Mouse (Mus musculus) v-Abl transformed pro-B cells (cell line): ENCODE measurements around the gene Prlh.

Source experiments
- in situ Hi-C, 2 experiments: fragments of 400-800 bp; cut with MboI; formaldehyde crosslinking; loops; one replicate each; pipeline ENCODE4 v1.15.1; 2025; ENCODE audit not compliant: unreplicated experiment in 2 of 2

The Prlh gene

DNA sequence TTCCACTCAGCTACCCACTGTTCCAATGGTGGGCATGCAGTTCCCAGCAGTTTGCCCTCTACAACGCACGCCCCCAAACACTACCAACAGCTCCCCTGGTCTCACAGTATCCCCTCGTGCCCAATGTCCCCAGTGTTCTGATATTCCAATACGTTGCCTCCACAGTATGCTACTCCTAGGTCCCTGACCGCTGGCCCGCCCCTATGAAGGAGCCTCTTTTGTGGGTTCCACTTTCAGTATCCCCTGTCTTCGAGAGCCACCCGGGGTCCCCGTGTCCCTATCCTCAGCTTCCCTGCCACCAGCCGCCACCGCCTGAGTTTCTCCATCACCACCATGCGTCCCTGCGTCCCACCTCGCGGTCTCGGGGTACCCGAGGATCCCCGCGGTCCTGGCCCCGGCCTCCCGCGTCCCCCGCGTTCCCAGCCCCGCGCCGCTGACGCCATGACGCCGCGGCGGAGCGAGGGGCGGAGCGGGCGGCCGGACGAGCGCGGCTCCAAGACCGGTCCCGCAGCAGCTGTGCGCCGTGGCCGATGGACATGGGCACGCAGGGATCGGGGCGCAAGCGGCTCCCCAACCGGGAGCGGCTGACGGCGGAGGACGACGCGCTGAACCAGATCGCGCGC, 45.5 kb downstream of the Prlh start, which contains the start of gene Lrrfip1:
Gene Lrrfip1 (plus strand): TSS at position 470 of the 623 bp plus-strand sequence.
- in situ Hi-C loops: no loop called here

GRCm38 (mm10) chr1:90998891-90999611, 46.1 kb downstream of the Prlh start:
- in situ Hi-C loops: no loop called here

- in situ Hi-C loops: no loop called here
Observed at GRCm38 (mm10) chr1:90999911-91000601, 47.1 kb downstream of the Prlh start.

DNA sequence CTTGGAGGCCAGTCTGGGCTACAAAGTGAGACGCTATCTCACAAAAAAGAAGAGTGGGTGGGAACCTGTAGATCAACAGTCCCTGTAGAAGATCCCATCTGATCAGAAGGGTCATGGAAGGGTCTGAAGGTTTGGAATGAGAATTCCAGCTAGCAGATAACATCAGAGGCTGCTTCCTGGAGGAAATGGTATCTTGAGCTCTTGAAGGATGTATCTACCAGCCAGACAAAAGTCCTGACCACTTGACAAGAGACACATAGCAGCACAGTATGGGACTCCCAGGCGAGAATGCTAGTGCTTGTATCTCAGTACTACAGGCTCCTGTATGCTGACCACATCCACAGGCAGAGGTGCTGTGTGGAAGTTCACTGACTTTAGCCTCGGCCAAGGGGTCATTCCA, 48.2 kb downstream of the Prlh start:
- in situ Hi-C loops: no loop called here

DNA sequence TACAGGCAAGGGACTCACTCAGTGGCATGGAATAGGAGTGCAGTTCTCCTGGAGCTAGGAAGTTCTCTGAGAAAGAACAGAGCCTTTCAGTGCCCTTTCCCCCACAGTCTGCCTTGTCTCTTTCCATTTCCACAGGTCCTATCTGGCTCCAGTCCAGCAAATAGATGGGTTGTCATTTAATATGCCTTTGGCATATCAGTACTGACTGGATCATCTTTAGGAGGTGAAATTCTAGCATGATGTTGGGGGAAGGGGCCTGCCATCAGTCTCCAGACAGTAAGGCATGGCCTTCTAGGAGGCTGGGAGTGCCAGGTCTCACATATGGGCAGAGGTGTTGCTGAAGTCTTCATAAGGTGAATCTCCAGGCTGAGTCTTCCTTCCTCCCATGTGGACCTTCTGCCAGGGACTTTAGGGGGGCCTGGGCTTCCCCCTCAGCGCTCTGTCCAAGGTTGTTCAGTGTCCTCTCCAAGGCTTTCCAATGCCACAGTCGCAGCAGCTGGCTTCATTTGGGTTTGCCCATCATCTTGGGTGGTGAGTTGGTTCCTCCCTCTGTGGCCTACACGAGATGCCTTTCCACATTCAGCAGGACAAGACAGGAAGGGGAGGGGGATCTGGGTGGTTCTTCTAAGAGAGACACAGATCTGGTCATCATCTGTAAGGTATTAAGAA, 49.1 kb downstream of the Prlh start:
- in situ Hi-C loops: no loop called here

DNA sequence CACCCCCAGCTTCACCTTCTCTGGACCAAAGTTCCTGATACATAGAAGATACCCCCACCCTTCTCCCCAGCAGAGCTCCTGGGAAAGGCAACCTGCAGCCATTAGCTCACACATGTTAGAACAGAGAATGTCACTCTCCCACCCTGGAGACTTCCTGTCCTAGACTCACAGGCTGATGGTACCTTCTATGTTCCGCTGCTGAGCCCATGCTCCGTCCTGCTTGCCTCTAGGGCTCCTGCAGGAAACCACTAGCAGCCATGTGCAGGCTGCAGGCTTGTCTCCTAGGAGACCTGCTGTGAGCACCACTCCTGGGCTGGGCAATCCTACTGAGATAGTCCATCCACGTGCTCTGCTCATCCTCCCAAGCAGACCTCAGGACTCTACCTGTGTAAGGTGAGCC, 49.7 kb downstream of the Prlh start:
- in situ Hi-C loops: no loop called here
